Mouse (Mus musculus) intestine, embryonic 14.5 days (tissue): ENCODE measurements around the gene Olfr521. TPM values are rescaled to one million over a fixed set of nuclear protein-coding genes. Genes with fewer than 3 reads are reported as not detected.
A peak's percentile ranks its signal among the peaks of the same experiment; 100 is the strongest.

Source experiments
- ATAC-seq: fragments of 200-750 bp; cut with Nextera tagmentation; replicated peaks from 2 replicates; pipeline ENCODE4 v1.8.0; 2017; ENCODE audit warnings: low read depth, moderate number of reproducible peaks, moderate TSS enrichment, moderate library complexity; ENCODE audit not compliant: low FRiP score, low TSS enrichment
- DNase-seq: peaks from one replicate; pipeline ENCODE4 v3.0.0-alpha.2; 2018; ENCODE audit warnings: low spot score
- H3K27ac ChIP-seq: fragments of 300-500 bp; sonication (generic); 2 replicates; pipeline ENCODE4 v1.5.1; 2014; ENCODE audit warnings: low read depth, mild to moderate bottlenecking, control low read depth
- H3K27me3 ChIP-seq: fragments of 300-500 bp; sonication (generic); replicated peaks from 2 replicates; pipeline ENCODE4 v1.6.1; 2014; ENCODE audit warnings: low read length, control low read depth; ENCODE audit not compliant: control insufficient read depth, insufficient read depth
- H3K36me3 ChIP-seq: fragments of 300-500 bp; sonication (generic); 2 replicates; pipeline ENCODE4 v1.6.1; 2014; ENCODE audit warnings: low read length, control low read depth; ENCODE audit not compliant: control insufficient read depth, insufficient read depth
- H3K4me1 ChIP-seq: fragments of 300-500 bp; sonication (generic); replicated peaks from 2 replicates; pipeline ENCODE4 v1.6.1; 2014; ENCODE audit warnings: low read length, control low read depth, mixed read lengths; ENCODE audit not compliant: control insufficient read depth, insufficient read depth
- H3K4me2 ChIP-seq: fragments of 300-500 bp; sonication (generic); 2 replicates; pipeline ENCODE4 v1.6.1; 2014; ENCODE audit warnings: low read length
- H3K4me3 ChIP-seq: fragments of 300-500 bp; sonication (generic); 2 replicates; pipeline ENCODE4 v1.5.1; 2014; ENCODE audit warnings: low read depth, low read length, control low read depth, mixed read lengths
- H3K9ac ChIP-seq: fragments of 300-500 bp; sonication (generic); 2 replicates; pipeline ENCODE4 v1.6.1; 2014; ENCODE audit warnings: mild to moderate bottlenecking, low read length
- H3K9me3 ChIP-seq: fragments of 300-500 bp; sonication (generic); 2 replicates; pipeline ENCODE4 v1.6.1; 2016; ENCODE audit warnings: low read length, control low read depth; ENCODE audit not compliant: control insufficient read depth
- WGBS: fragments of 180-500 bp; shearing (Covaris S2); extraction: QIAGEN DNeasy Blood & Tissue Kit; methylation state at CpG from one replicate; pipeline ENCODE4 v1.1.7; 2014; 5-methylcytosine and 5-hydroxymethylcytosine counted together
- polyA plus RNA-seq: library from polyadenylated mRNA; unstranded; fragments of >200 nt; fragmentation: Nextera tagmentation; extraction: Ambion mirVana; gene quantifications from 2 replicates; pipeline ENCODE4 v1.2.1, GENCODE M21; 2014

Olfr521 gene
- polyA plus RNA-seq, 1 experiment from 2014 or later: not detected

DNA sequence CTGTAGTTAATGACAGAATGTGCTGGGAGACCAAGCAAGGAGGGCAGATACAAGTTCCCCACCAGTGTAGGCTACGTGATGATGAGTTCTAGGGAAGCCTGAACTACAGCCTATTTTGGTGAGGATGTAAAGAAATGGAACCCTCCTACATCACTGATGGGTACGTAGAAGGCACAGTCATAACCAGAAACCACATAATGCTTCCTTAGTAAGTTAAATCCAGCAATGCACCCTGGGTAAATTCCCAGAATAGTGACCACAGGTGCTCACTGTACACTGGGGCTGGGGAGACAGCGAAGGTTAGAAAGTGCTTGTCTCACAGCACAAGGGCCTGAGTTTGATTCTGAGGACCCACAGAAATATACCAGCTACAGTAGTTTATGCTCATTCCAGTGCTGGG, 22.2 kb downstream of the Olfr521 start:
- no peaks in the 10 kb centered on the region for H3K9me3 ChIP-seq
- H3K36me3 ChIP-seq: no peaks in the 10 kb centered on the region
- H3K4me3 ChIP-seq: no peak overlapping the region
- no peak overlapping the region for H3K4me2 ChIP-seq
- 83% methylated on average over 3 of the region's 3 CpGs for WGBS
- ATAC-seq (no peak), DNase-seq (no peak)
- no peak overlapping the region for H3K27ac ChIP-seq
- no peak overlapping the region for H3K9ac ChIP-seq
- H3K4me1 ChIP-seq: peaks cover 4% of the 10 kb centered on the region; the same call in 1 of the 2 replicates
- no peaks in the 10 kb centered on the region for H3K27me3 ChIP-seq

DNA sequence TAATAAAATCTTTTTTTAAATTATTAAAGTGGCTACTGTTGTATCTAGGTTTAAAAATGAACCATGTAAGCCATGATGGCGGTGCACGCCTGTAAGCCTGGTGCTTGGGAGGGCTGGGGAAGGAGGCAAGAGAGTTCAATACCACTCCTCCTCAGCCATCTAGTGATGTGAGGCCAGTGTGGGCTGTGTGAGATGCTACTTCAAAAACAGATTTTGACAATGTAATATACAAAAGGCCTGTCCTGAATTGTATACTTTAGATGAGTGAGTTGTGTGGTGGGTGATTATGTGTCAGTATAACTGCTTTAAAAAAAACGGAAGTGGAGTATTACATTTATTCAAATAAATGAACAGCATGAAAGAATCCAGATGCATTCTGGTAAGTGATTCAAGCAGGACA, 23.5 kb downstream of the Olfr521 start:
- Histone ChIP-seq H3K27me3 (no peaks in the 10 kb centered on the region), H3K9me3 (no peaks in the 10 kb centered on the region), H3K9ac (no peak overlapping the region), H3K36me3 (no peaks in the 10 kb centered on the region), H3K4me1 (peaks cover 4% of the 10 kb centered on the region; the same call in 1 of the 2 replicates), H3K27ac (no peak overlapping the region), H3K4me2 (no peak overlapping the region), H3K4me3 (no peak overlapping the region)
- ATAC-seq (no peak), DNase-seq (no peak)
- WGBS: 76% methylated on average over 3 of the region's 3 CpGs

DNA sequence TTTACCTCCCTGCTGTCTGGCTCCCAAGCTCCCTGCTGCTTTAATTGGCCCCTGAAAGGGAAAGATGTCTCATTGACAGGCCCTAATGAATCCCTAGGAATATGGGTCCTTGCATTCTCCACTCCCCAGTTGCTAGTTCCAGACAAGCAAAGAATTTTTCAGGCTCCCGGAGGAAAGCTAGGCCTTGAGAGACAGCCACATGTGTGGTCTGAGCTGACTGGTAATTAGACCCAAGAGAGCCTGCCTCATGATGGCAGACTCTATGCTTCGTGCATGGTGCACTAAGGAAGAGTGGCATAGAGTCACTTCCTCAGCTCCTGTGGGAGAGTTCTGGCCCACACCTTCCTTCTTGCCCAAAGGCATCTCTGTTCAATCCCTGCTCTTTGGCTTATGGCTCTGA, 24.6 kb downstream of the Olfr521 start:
- Histone ChIP-seq H3K27me3 (no peaks in the 10 kb centered on the region), H3K27ac (peak overlapping the region; percentile 14; the same call in 1 of the 2 replicates), H3K36me3 (no peaks in the 10 kb centered on the region), H3K4me1 (peaks cover 4% of the 10 kb centered on the region; the same call in 1 of the 2 replicates), H3K9ac (no peak overlapping the region), H3K4me3 (no peak overlapping the region), H3K9me3 (no peaks in the 10 kb centered on the region), H3K4me2 (no peak overlapping the region)
- WGBS: 48% methylated on average over 2 of the region's 2 CpGs
- ATAC-seq: no peak
- DNase-seq: no peak

DNA sequence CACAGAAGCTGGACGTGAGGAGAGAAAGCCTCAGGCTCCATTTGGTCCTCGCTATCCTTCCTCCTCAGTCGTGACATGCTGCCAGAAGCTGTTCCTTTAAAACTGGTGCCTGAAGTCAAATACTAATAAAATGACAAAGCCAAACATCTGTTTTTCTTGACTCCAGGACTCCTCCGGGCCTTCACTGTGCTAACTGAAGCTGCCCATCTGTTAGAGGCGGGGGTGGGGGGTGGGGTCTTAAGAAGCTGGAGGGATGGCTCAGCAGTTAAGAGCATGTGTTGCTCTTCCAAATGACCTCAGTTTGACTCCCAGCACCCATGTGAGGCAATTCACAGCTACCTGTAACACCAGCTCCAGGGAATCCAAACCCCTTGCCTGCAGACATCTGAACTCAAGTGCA, 25.3 kb downstream of the Olfr521 start:
- Histone ChIP-seq H3K4me2 (no peak overlapping the region), H3K27me3 (no peaks in the 10 kb centered on the region), H3K27ac (peak overlapping the region; percentile 14; the same call in 1 of the 2 replicates), H3K4me1 (peaks cover 4% of the 10 kb centered on the region; the same call in 1 of the 2 replicates), H3K9me3 (no peaks in the 10 kb centered on the region), H3K36me3 (no peaks in the 10 kb centered on the region), H3K9ac (no peak overlapping the region), H3K4me3 (no peak overlapping the region)
- WGBS: 23% methylated on average over 5 of the region's 5 CpGs
- ATAC-seq: no peak
- no peak for DNase-seq

DNA sequence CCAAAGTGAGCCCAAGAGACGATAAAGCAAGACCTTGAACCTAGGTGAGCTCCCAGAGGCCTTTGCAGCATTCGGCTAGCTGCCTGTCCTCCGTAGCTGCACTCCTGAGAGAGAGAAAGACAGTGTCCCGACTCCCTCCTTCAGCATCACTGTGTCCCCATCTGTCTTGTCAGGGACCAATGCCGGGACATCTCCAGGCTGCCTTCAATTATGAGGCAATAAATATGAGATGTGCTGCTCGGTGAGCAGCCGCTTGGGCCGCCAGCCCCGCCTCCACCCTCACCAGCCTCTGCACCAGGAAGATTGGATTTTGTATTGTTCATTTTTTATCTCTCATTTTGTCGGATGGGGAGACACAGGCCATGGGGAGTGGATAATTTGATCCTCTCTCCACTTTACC, 27.5 kb downstream of the Olfr521 start:
- DNase-seq (no peak), ATAC-seq (no peak)
- H3K4me2 ChIP-seq: no peak overlapping the region
- H3K36me3 ChIP-seq: no peaks in the 10 kb centered on the region
- no peak overlapping the region for H3K27ac ChIP-seq
- H3K9me3 ChIP-seq: no peaks in the 10 kb centered on the region
- peaks cover 10% of the 10 kb centered on the region; the same call in 1 of the 2 replicates for H3K4me1 ChIP-seq
- no peak overlapping the region for H3K9ac ChIP-seq
- no peaks in the 10 kb centered on the region for H3K27me3 ChIP-seq
- 68% methylated on average over 10 of the region's 10 CpGs for WGBS
- no peak overlapping the region for H3K4me3 ChIP-seq

DNA sequence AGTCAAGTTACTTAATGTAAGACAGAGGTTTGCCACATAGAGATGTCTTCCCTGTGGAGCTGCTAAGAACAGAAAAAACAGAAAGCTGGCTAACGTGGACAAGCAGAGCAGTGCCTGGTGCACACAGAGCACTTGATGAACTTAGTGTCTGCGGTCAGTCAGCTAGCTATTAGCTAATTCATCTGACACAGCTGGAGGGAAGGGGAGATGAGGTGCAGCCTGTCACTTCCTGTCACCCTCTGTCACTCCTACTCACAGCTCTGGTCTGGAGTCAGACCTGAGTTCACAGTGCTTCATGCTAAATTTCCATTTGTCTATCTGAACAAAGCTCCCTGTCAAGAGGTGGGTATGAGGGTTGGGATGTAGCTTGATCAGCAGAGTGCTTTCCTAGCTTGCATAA, 30.8 kb downstream of the Olfr521 start:
- ATAC-seq: no peak
- H3K4me3 ChIP-seq: no peak overlapping the region
- DNase-seq: no peak
- H3K4me1 ChIP-seq: peaks cover 6% of the 10 kb centered on the region; the same call in 1 of the 2 replicates
- no peak overlapping the region for H3K9ac ChIP-seq
- H3K36me3 ChIP-seq: no peaks in the 10 kb centered on the region
- H3K27me3 ChIP-seq: no peaks in the 10 kb centered on the region
- H3K9me3 ChIP-seq: no peaks in the 10 kb centered on the region
- no peak overlapping the region for H3K27ac ChIP-seq
- whole genome bisulfite sequencing: 54% methylated on average over 2 of the region's 2 CpGs
- no peak overlapping the region for H3K4me2 ChIP-seq

DNA sequence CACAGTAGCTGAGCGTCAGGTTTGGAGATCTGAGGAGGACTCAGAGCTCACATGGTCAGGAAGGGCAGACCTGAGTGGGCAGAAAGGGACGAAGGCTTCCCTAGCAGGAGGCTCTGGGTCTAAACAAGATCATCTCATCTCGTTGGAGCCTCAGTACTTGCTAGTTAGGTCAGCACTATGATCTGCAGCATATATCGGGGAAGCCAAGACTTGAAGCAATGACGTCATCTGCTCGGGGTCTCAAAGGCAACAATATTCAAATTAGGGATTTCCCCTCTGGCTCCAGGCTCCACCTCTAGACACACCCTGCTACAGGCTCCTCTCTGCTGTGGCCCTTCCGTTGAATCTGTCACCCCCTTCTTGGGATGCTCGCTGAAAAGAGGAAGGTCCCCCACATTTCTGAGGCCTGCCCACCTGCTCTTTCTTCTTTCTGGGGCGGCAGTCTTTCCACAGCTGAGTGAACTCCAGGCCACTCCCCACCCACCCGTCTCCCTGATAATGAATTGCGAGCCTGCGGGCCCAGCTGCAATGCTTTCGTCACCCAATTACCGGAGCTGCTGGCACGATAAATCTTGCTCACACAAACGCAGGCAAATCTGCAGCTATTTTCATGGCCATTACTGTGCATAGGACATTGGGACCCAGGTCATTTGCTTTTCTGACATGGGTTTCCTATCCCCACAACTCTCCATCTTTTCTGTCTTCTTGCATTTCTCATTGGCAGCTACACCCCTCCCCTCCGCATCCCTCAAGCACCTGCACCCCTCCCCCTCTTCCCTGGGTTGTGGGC, 32.1 kb downstream of the Olfr521 start:
- ATAC-seq: no peak
- H3K27me3 ChIP-seq: no peaks in the 10 kb centered on the region
- H3K9me3 ChIP-seq: no peaks in the 10 kb centered on the region
- no peak overlapping the region for H3K4me3 ChIP-seq
- peak overlapping the region; percentile 20; the same call in 1 of the 2 replicates for H3K4me2 ChIP-seq
- peaks cover 6% of the 10 kb centered on the region; the same call in 1 of the 2 replicates for H3K4me1 ChIP-seq
- no peak overlapping the region for H3K27ac ChIP-seq
- peak; percentile 59 for DNase-seq
- 10% methylated on average over 17 of the region's 17 CpGs for WGBS
- no peak overlapping the region for H3K9ac ChIP-seq
- no peaks in the 10 kb centered on the region for H3K36me3 ChIP-seq

DNA sequence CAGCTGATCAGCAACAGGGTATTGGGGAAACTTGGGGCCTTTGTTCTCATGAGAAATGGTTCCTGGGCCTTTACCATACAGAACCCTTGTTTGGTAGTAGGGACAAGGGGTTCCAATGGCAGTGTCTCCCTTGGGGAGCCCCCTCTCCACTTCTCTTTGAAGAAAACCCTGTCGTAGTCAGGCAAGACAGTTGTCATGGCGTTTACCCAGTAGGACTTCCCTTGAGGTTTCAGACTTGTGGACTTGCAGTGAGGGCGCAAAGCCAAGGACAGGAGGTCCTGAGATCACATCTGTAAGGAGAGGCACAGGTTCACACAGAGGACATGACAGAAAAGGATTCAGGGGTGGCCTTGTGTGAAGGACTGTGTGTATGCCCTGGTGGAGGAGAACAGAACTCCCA, 33.2 kb downstream of the Olfr521 start:
- 78% methylated on average over 3 of the region's 3 CpGs for WGBS
- no peaks in the 10 kb centered on the region for H3K27me3 ChIP-seq

DNA sequence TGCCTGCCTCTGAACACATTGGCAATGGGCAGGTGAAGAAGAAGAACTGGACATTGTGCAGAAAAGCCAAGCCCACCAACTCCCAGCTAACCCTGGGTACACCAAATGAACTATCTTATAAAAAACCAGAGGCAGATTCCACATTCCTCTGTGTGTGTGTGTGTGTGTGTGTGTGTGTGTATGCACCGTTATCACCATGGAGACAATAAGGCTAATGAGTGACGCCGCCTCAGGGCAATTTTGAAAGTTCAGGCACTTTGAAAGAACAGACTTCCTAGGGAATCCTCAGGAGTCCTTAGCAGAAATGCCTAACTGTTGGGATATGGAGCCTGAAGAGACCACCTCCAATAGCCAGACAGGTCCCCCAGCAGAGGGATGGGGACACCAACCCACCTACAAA, 34.0 kb downstream of the Olfr521 start:
- Histone ChIP-seq H3K4me1 (peaks cover 6% of the 10 kb centered on the region; the same call in 1 of the 2 replicates), H3K27me3 (no peaks in the 10 kb centered on the region), H3K36me3 (no peaks in the 10 kb centered on the region), H3K4me2 (no peak overlapping the region), H3K9ac (no peak overlapping the region), H3K9me3 (no peaks in the 10 kb centered on the region), H3K4me3 (no peak overlapping the region), H3K27ac (no peak overlapping the region)
- 72% methylated on average over 3 of the region's 3 CpGs for WGBS
- ATAC-seq: no peak
- DNase-seq: no peak

More for the DNA sequence above, 33.2 kb downstream of the Olfr521 start:
- Histone ChIP-seq H3K9me3 (no peaks in the 10 kb centered on the region), H3K27ac (no peak overlapping the region), H3K9ac (no peak overlapping the region), H3K36me3 (no peaks in the 10 kb centered on the region), H3K4me2 (no peak overlapping the region), H3K4me3 (no peak overlapping the region), H3K4me1 (peaks cover 6% of the 10 kb centered on the region; the same call in 1 of the 2 replicates)
- DNase-seq (no peak), ATAC-seq (no peak)
